Mouse (Mus musculus) monocyte, adult 5-6 weeks (primary cell): ENCODE data around the gene Gm45208. TPM values are rescaled to one million over a fixed set of nuclear protein-coding genes. Genes with fewer than 3 reads are reported as not detected.

ENCODE experiments used
- ATAC-seq: fragments of 153-309, 156-312 bp; replicated peaks from 2 replicates; pipeline ENCODE4 v1.8.0; 2017; ENCODE audit warnings: mild to moderate bottlenecking; ENCODE audit not compliant: low TSS enrichment, insufficient number of reproducible peaks, severe bottlenecking, poor library complexity, low FRiP score
- total RNA-seq: library from RNA; stranded (forward); fragments of 200-1000, 200-491, 200-594 nt; gene quantifications from 3 replicates; pipeline ENCODE4 v1.2.3, GENCODE M21; 2017

Gene Gm45208
- total RNA-seq, 1 experiment from 2014 or later = not detected

DNA sequence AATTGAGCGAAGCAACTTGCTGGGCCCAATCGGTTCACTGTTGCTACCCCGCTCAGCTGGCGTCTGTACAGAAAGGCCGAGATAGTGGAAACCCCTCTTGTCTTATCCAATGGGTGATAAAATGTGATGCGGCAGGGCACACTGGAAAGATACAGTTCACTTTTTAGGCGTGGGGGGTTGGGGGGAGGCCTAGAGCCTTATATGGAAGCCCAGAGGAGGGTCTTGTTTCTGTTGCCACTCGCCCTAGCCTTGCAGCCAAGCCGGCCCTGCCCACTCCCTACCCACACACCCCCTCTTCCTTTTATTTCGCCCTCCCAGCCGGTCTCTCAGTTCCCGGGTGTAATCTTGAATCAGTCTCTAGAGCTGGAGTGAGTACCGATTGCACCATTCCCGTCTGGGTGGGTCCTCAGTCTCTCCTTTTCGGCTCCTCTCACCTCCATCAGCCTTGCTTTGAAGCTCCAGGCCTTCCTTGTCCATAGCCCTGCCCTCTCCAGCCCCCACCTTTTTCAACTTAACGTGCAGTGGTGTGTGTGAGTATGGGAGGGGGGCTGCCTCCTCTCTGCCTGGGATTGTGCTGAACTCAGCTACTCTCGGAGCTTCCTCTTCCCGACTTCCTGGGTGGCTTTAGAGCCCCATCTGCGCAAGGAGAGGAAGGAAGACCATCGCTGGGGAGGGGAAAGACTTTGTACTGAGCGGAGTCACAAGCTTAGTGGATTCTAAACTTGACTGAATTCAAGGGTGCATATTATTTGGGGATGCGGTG lies 41.8 kb downstream of the Gm45208 start:
- peak; percentile 36; the same call in 1 of the 2 replicates for ATAC-seq

DNA sequence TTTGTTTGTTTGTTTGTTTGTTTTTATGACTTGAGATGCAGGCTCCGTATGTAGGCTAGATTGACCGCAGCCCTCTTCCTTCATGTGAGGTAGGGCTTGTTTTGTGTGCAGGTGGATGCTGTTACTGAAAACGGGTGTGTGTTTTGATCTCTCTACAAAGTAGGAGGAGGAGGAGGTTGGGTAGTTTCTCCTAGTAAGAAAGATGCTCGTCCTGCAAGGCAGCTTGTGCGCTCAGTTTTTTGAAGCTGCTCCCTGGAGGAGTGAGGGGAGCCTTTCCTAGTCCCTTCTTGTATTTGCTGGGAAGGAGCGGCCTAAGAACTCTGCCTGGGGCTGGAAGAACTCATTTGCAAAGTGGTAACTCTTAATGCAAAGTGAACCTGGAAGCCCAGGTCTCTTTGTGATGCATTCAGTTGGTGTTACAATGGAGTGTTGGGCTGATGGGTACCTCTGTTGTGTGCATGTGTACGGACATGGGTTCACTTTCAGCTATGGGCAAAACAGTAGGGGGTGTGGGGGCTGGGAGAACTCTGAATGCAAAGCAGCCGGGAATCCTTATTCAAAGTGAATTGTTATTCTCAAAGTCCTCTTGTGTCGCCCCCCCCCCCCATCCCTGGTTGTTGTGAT lies 42.7 kb downstream of the Gm45208 start:
- no peak for ATAC-seq

DNA sequence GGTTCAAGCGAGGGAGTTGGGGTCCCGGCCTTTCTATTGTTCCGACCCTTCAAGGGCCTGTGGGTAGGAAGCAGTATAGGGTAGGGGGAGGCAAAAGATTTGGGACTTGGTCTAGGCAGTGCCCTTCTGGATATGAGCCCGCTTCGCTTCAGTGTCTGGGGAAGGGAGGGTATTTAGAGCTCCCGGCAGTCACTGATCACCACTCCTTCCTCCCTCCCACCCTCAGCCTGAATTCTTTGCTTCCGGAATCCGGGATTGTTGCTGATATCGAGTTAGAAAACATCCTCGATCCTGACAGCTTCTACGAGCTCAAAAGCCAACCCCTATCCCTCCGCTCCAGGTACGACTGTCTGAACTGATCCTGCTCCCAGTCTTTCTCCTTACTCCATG lies 43.2 kb downstream of the Gm45208 start:
- no peak for ATAC-seq

DNA sequence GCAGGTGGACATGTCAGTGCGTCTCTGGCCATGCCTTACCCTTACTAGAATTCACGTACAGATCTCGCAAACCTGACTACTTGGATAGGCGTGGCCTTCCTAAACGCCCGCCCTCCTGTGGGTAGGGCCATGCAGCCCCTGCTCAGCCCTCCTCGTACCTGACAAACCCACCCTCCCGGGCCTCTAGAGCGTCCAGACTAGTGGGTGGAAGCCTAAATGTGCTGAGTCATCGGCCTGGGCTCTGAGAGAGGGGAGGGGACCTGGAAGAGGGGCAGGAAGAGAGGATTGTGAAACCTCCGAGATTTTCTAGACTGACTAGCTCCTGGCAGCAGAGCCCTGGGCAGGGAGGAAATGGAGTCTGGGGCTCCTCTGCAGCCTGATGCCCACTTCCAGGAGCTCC lies 43.7 kb downstream of the Gm45208 start:
- ATAC-seq = no peak

DNA sequence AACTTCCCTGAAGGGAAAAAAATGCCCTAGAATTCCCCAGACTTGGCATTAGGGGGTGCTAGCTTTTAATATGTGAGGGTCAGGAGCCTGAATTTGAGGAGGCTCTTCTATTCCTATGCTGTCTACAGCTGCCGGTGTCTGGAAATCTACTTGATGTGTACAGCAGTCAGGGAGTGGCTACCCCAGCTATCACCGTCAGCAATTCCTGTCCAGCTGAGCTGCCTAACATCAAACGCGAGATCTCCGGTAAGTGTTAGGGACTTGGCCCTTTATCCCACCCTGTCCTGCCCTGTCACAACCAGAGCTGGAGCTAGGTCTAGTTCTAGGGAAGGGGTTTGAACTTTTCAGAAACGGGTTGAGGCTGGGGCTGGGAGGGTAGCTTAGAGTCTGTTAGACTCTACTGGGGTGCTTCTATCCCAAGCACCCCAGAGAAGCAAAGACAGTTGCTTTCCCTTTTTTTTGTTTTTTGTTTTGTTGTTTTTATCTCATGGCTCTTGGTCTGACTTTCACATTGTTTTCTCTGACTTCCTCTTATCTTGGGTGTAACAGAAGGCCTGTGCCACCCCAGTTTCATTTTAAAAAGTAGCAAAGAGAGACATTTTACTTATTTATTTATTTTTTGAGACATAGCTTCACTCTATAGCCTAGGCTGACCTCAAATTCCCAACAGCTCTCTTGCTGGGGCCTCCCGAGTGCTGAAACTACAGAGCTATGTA lies 47.4 kb downstream of the Gm45208 start:
- ATAC-seq = no peak

DNA sequence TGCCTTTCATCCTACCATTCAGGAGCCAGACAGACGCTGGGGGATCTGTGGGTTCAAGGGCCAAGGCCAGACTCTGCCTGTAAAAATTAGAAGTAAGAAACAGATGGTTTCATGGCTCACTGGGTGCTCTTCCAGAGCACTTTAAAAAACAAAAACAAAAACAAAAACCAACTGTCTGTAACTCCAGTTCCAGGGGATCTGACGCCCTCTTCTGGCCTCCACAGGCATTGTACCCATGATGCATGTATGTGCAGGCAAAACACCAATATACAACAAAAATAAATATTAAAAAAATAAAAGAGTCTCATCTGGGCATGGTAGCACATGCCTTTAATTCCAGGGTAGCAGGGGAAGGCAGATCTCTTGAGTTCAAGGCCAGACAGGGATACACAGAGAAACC lies 50.7 kb downstream of the Gm45208 start:
- no peak for ATAC-seq

DNA sequence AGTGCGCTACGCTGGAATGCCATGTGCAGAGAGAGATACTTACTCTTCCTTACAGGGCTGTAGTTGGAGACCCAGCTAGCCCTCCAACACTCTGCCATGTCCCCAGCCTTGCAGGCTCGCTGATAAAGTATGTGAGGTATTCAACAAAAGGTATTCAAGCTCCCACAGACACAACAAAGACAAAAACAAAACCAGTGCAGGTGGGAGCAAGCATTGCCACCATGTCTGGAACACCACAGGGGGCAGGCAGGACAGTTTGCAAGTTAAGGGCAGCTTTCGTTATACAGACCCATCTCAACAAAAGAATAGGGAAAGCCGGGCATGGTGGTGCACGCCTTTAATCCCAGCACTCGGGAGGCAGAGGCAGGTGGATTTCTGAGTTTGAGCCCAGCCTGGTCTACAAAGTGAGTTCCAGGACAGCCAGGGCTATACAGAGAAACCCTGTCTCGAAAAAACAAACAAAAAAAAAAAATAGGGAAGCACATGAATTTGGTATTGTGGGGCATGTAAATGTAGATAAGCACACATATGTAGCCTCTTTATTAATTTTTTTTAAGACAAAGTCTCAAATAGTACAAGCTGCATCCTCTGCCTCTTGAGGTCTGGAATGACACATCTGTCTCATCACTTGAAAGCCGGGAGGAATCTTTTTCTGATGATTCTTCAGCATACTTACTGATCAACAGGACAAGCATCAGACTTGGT lies 53.6 kb downstream of the Gm45208 start:
- no peak for ATAC-seq

DNA sequence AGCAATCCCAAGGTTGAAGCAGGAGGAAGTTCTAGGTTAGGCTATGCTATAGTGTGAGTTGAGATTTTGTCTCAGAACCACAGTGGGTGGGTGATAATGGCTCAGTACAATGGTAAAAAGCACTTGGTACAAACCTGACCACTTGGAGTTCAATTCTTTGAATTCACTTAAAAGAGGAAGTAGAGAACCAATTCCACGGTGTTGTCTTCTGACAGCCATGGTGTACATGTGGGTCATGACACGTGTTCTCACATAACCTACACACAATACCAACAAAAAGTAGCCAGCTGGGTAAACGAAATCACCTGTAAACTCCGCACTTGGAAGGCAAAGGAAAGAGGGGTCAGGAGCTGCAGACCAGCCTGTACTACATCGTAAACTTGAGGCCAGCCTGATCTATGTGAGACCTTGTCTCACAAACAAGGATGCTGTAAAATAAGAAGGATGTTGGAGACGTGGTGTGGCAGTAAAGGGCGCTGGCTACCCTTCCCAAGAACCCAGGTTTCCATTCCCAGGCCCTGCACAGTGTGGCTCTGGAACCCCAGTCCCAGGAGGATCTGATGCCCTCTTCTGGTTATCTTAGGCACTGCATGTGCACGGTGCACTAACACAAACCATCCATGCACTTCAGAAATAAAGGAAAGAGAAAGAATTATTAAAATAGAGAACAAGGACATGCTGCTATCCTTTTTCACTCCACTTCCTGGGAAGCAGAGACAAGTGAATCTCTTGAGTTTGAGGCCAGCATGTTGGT lies 54.5 kb downstream of the Gm45208 start:
- no peak for ATAC-seq

DNA sequence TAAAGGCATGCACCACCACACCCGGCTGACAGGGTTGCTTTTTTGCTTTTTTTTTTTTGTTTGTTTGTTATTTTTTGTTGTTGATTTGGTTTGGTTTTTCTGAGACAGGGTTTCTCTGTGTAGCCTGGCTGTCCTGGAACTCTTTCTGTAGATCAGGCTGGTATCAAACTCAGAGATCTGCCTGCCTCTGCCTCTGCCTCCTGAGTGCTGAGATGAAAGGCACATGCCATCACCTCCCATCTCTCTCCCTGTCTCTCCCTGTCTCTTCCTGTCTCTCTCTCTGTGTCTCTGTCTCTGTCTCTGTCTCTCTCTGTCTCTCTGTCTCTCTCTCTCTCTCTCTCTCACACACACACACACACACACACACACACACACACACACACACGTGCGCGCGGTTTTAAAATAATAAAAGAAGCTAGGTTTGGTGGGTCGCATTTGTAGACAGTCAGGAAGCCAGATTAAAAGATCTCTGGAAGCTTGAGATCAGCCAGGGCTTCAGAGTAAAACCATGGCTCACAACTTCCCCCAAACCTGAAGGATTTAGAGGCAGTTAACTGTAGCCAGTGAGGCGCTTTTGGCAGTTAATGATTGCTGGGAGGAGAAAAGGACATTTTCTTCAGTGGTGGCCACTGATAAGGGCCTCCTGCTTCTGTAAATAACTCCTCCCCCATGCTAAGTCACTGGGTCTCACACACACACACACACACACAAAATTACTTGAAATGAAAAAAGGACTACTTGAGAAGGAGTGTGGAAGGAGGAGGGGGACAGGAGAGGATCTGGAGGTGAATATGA lies 56.6 kb downstream of the Gm45208 start:
- no peak for ATAC-seq

DNA sequence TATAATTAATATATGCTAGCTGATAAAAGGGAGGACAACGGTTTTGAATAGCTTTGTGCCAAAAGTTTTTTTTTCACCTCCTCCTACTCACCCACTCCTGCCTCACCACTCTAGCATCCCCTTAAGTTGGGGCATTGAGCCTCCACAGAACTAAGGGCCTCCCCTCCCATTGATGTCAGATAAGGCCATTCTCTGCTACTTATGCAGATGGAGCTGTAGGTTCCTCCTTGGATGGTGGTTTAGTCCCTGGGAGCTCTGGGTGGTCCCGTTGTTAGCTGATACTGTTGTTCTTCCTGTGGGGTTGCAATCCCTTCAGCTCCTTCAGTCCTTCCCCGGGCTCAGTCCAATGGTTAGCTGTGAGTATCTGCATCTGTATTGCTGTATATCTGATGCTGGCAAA lies 57.2 kb downstream of the Gm45208 start:
- no peak for ATAC-seq

Other genes with a start within 250 kb of the Gm45208 start
- gene Foxp3, start 148.6 kb upstream of the Gm45208 start, total RNA-seq = 0.68 TPM in 1 of 3 replicates, not detected in the others
- 0.85 to 3.4 TPM in 2 of 3 replicates, not detected in the other for gene Ppp1r3f, start 148.0 kb upstream of the Gm45208 start, total RNA-seq
- gene Ccdc22, start 116.7 kb upstream of the Gm45208 start, total RNA-seq = 10.1 to 16.2 TPM (median 15.0 TPM) in 3 replicates
- gene Cacna1f, start 115.2 kb upstream of the Gm45208 start, total RNA-seq = 0.10 TPM in 1 of 3 replicates, not detected in the others
- 1.7 to 5.0 TPM in 2 of 3 replicates, not detected in the other for gene Syp, start 83.8 kb upstream of the Gm45208 start, total RNA-seq
- gene Prickle3, start 65.0 kb upstream of the Gm45208 start, total RNA-seq = 8.0 to 14.9 TPM (median 10.3 TPM) in 3 replicates
- 38.4 to 68.2 TPM (median 39.7 TPM) in 3 replicates for gene Plp2, start 50.9 kb upstream of the Gm45208 start, total RNA-seq
- not detected in 3 replicates for gene Magix, start 41.0 kb upstream of the Gm45208 start, total RNA-seq
- gene Gpkow, start 25.1 kb upstream of the Gm45208 start, total RNA-seq = 46.2 to 57.8 TPM (median 57.1 TPM) in 3 replicates
- 27.2 to 41.6 TPM (median 36.4 TPM) in 3 replicates for gene Wdr45, start 7.9 kb upstream of the Gm45208 start, total RNA-seq
- gene Praf2, start 6.2 kb downstream of the Gm45208 start, total RNA-seq = 6.3 to 9.0 TPM (median 6.8 TPM) in 3 replicates
- not detected in 3 replicates for gene Ccdc120, start 28.7 kb downstream of the Gm45208 start, total RNA-seq
- gene Tfe3, start 40.3 kb downstream of the Gm45208 start, total RNA-seq = 14.5 to 27.8 TPM (median 20.8 TPM) in 3 replicates
- 67.2 to 156 TPM (median 123 TPM) in 3 replicates for gene Gripap1, start 67.5 kb downstream of the Gm45208 start, total RNA-seq
- 1.3 TPM in 1 of 3 replicates, not detected in the others for gene Kcnd1, start 100.0 kb downstream of the Gm45208 start, total RNA-seq
- gene Otud5, start 119.1 kb downstream of the Gm45208 start, total RNA-seq = 79.5 to 120 TPM (median 107 TPM) in 3 replicates
- gene Pim2, start 156.0 kb downstream of the Gm45208 start, total RNA-seq = 3.0 to 9.9 TPM (median 3.6 TPM) in 3 replicates
- gene Slc35a2, start 161.8 kb downstream of the Gm45208 start, total RNA-seq = 7.9 to 18.1 TPM (median 15.9 TPM) in 3 replicates
- 119 to 165 TPM (median 164 TPM) in 3 replicates for gene Pqbp1, start 177.0 kb downstream of the Gm45208 start, total RNA-seq
- 12.0 to 33.0 TPM (median 21.2 TPM) in 3 replicates for gene Timm17b, start 177.1 kb downstream of the Gm45208 start, total RNA-seq
- not detected in 3 replicates for gene Gm10491, start 185.6 kb downstream of the Gm45208 start, total RNA-seq
- not detected in 3 replicates for gene Gm10490, start 187.3 kb downstream of the Gm45208 start, total RNA-seq
- gene Pcsk1n, start 197.6 kb downstream of the Gm45208 start, total RNA-seq = not detected in 3 replicates
- not detected in 3 replicates for gene Eras, start 206.4 kb downstream of the Gm45208 start, total RNA-seq
- 3.3 to 4.6 TPM (median 4.1 TPM) in 3 replicates for gene Hdac6, start 225.6 kb downstream of the Gm45208 start, total RNA-seq